Mouse (Mus musculus) embryonic facial prominence, embryonic 14.5 days (tissue): ENCODE results near the gene Ccdc12. TPM values are rescaled to one million over a fixed set of nuclear protein-coding genes. Genes with fewer than 3 reads are reported as not detected.

Experiments
- ATAC-seq: fragments of 200-750 bp; cut with Nextera tagmentation; 2 replicates; pipeline ENCODE4 v1.8.0; 2017; ENCODE audit warnings: low read depth, moderate number of reproducible peaks, moderate TSS enrichment
- DNase-seq: peaks from one replicate; pipeline ENCODE4 v3.0.0-alpha.2; 2015; ENCODE audit warnings: low spot score
- H3K27ac ChIP-seq: fragments of 300-500 bp; sonication (generic); replicated peaks from 2 replicates; pipeline ENCODE4 v1.5.1; 2014; ENCODE audit warnings: low read depth, mild to moderate bottlenecking, low read length, moderate library complexity
- H3K27me3 ChIP-seq: fragments of 300-500 bp; sonication (generic); replicated peaks from 2 replicates; pipeline ENCODE4 v1.6.1; 2014; ENCODE audit warnings: low read length; ENCODE audit not compliant: control insufficient read depth, insufficient read depth
- H3K36me3 ChIP-seq: fragments of 300-500 bp; sonication (generic); 2 replicates; pipeline ENCODE4 v1.6.1; 2014; ENCODE audit warnings: low read length, mixed read lengths; ENCODE audit not compliant: control insufficient read depth, insufficient read depth
- H3K4me1 ChIP-seq: fragments of 300-500 bp; sonication (generic); 2 replicates; pipeline ENCODE4 v1.6.1; 2014; ENCODE audit warnings: antibody characterized with exemption, low read length; ENCODE audit not compliant: control insufficient read depth, insufficient read depth
- H3K4me2 ChIP-seq: fragments of 300-500 bp; sonication (generic); 2 replicates; pipeline ENCODE4 v1.6.1; 2014; ENCODE audit warnings: low read depth, mild to moderate bottlenecking, low read length, moderate library complexity, mixed read lengths
- H3K4me3 ChIP-seq: fragments of 300-500 bp; sonication (generic); 2 replicates; pipeline ENCODE4 v1.5.1; 2014; ENCODE audit warnings: low read depth, mild to moderate bottlenecking, low read length
- H3K9ac ChIP-seq: fragments of 300-500 bp; sonication (generic); 2 replicates; pipeline ENCODE4 v1.6.1; 2014; ENCODE audit warnings: low read depth, mild to moderate bottlenecking, low read length, moderate library complexity, mixed read lengths
- H3K9me3 ChIP-seq: fragments of 300-500 bp; sonication (generic); 2 replicates; pipeline ENCODE4 v1.6.1; 2016; ENCODE audit warnings: low read length; ENCODE audit not compliant: control insufficient read depth
- WGBS: fragments of 180-500 bp; shearing (Covaris S2); extraction: QIAGEN DNeasy Blood & Tissue Kit; methylation state at CpG from one replicate; pipeline ENCODE4 v1.1.7; 2014; 5-methylcytosine and 5-hydroxymethylcytosine counted together
- microRNA-seq: library from miRNA; unstranded; fragments of <30 nt; microRNA quantifications from one replicate; pipeline ENCODE4, GENCODE M21; 2016; ENCODE audit warnings: borderline number of aligned reads
- polyA plus RNA-seq: library from polyadenylated mRNA; unstranded; fragments of >200 nt; fragmentation: Nextera tagmentation; extraction: Ambion mirVana; gene quantifications from 2 replicates; pipeline ENCODE4 v1.2.1, GENCODE M21; 2014

Ccdc12 gene
- polyA plus RNA-seq, 1 experiment from 2014 or later, result 104 TPM

DNA sequence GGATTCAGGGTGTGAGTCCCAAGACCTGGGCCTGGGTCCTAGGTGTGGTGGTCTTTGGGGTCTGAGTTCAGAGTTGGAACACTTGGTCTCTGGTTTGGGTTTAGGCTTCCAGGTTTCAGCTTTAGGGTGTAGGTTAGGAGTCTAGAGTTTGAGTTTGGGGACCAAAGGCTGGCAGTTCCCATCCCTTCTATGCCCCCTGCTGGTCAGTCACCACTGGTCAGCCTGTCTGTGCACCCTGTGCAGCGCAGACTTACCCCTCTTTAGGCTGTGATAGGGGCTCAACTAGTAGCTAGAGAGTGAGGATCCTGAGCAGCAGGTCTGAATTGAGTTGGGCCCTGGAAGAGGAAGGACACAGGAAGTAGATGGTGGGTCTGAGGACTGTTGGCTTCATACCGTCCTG, 103.0 kb downstream of the Ccdc12 start:
- peaks cover 20% of the 10 kb centered on the region for H3K4me1 ChIP-seq
- H3K27me3 ChIP-seq, result no peaks in the 10 kb centered on the region
- 63% methylated on average over 2 of the region's 2 CpGs for WGBS
- no peaks in the 10 kb centered on the region for H3K9me3 ChIP-seq
- H3K4me2 ChIP-seq, result no peak overlapping the region
- DNase-seq, result no peak
- no peak overlapping the region for H3K27ac ChIP-seq
- H3K4me3 ChIP-seq, result no peak overlapping the region
- ATAC-seq, result peak; percentile 34; the same call in 1 of the 2 replicates
- H3K36me3 ChIP-seq, result no peaks in the 10 kb centered on the region
- H3K9ac ChIP-seq, result no peak overlapping the region

DNA sequence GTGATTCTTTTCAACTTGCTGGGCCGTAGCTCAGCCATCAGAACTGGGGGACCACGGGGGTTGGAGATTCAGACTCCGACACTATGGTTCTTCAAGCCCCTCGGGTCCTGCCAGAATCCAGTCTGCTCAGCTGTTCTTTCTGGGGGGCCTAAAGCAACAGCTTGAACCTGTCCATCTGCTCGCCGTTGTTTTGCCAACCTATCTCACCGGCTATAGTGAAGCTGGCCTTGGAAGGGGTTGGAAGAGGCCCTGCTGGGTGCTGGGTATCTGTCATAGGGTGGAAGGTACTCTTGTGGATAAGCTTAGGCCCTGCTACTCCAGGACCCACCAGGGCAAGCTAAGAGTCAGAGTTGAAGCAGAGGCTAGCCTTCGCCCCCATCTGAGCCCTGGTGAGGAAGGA, 104.6 kb downstream of the Ccdc12 start:
- no peak overlapping the region for H3K4me3 ChIP-seq
- no peak for ATAC-seq
- no peak for DNase-seq
- H3K9ac ChIP-seq, result no peak overlapping the region
- H3K27ac ChIP-seq, result peak overlapping the region; percentile 42; the same call in 1 of the 2 replicates
- no peak overlapping the region for H3K4me2 ChIP-seq
- H3K4me1 ChIP-seq, result peaks cover 22% of the 10 kb centered on the region
- 72% methylated on average over 8 of the region's 8 CpGs for WGBS
- H3K36me3 ChIP-seq, result no peaks in the 10 kb centered on the region
- H3K27me3 ChIP-seq, result no peaks in the 10 kb centered on the region
- H3K9me3 ChIP-seq, result no peaks in the 10 kb centered on the region

Small RNAs within 50 kb of the gene (microRNA-seq; reads per million reads assigned to microRNA genes)
- gene Mir8107, result not detected

Other genes with a start within 250 kb of the Ccdc12 start
- 15.3 and 16.6 TPM in 2 replicates for gene Ptpn23, start 248.3 kb upstream of the Ccdc12 start, polyA plus RNA-seq
- 7.4 and 10.8 TPM in 2 replicates for gene Ngp, start 236.8 kb upstream of the Ccdc12 start, polyA plus RNA-seq
- 9.4 and 10.1 TPM in 2 replicates for gene Klhl18, start 179.8 kb upstream of the Ccdc12 start, polyA plus RNA-seq
- 1.7 and 4.1 TPM in 2 replicates for gene Kif9, start 179.5 kb upstream of the Ccdc12 start, polyA plus RNA-seq
- 48.5 and 48.8 TPM in 2 replicates for gene Setd2, start 123.9 kb upstream of the Ccdc12 start, polyA plus RNA-seq
- gene Nradd, start 32.1 kb upstream of the Ccdc12 start, polyA plus RNA-seq, result 21.2 and 30.4 TPM in 2 replicates
- 2.0 and 3.6 TPM in 2 replicates for gene Nbeal2, start 2.3 kb upstream of the Ccdc12 start, polyA plus RNA-seq
- gene Myl3, start 85.4 kb downstream of the Ccdc12 start, polyA plus RNA-seq, result 39.1 and 53.6 TPM in 2 replicates
- 97.5 and 98.0 TPM in 2 replicates for gene Pth1r, start 90.6 kb downstream of the Ccdc12 start, polyA plus RNA-seq
- not detected in 2 replicates for gene Prss42, start 141.7 kb downstream of the Ccdc12 start, polyA plus RNA-seq
- not detected in 2 replicates for gene Prss44, start 157.5 kb downstream of the Ccdc12 start, polyA plus RNA-seq
- gene Prss43, start 170.2 kb downstream of the Ccdc12 start, polyA plus RNA-seq, result not detected in 2 replicates
- 0.17 TPM in 1 of 2 replicates, not detected in the other for gene Prss45, start 178.1 kb downstream of the Ccdc12 start, polyA plus RNA-seq
- gene Prss46, start 188.0 kb downstream of the Ccdc12 start, polyA plus RNA-seq, result 0.32 TPM in 1 of 2 replicates, not detected in the other
- gene Prss50, start 201.5 kb downstream of the Ccdc12 start, polyA plus RNA-seq, result 0.31 TPM in 1 of 2 replicates, not detected in the other
- gene Als2cl, start 223.4 kb downstream of the Ccdc12 start, polyA plus RNA-seq, result 3.0 and 3.4 TPM in 2 replicates
- 0.85 and 1.3 TPM in 2 replicates for gene Tmie, start 223.6 kb downstream of the Ccdc12 start, polyA plus RNA-seq